ENCODE assay signal across 25 mouse cellular contexts in genomic region chr8:60763959-60764358, GRCm38 (mm10).
DNase-seq lines count a peak whose midpoint lies in the region; ATAC-seq and TF ChIP-seq lines count a peak whose summit lies in the region.
"Had no signal": no experiment of that assay in that cellular context is flagged by ENCODE, and none has a peak within 500 bp of the region (broad histone marks: within the 10 kb centered on the region; RNA-seq: fewer than 3 reads in every experiment).

No protein-coding gene starts in this region.

- POLR2A ChIA-PET in Patski (lab: Charles Lee) = no interaction called here

- H3K4me2 ChIP-seq in myocyte (ENCODE audit: low read depth) = peak overlapping the region; percentile 53
- H3K4me2 ChIP-seq: embryonic facial prominence, embryonic 13.5 days; embryonic facial prominence, embryonic 15.5 days; forebrain, embryonic 12.5 days had no signal

- H3K4me3 ChIP-seq in C2C12 (ENCODE audit: insufficient read depth, poor library complexity, severe bottlenecking) (no peak overlapping the region), myocyte (no peak overlapping the region)
- H3K4me3 ChIP-seq: embryonic facial prominence, embryonic 13.5 days; embryonic facial prominence, embryonic 15.5 days; erythroblast, embryonic 14.5 days; forebrain, embryonic 10.5 days; forebrain, embryonic 12.5 days had no signal

- ATAC-seq in Patski = peak; percentile 58
- ATAC-seq: forebrain, embryonic 14.5 days; forebrain, embryonic 16.5 days had no signal

- no peak for TF ChIP-seq POLR2A in myocyte (IDR thresholded peaks at IDR 0.05; ENCODE audit: insufficient read length, low read depth)

- H3K27me3 ChIP-seq in C2C12 (ENCODE audit: control insufficient read depth, insufficient read depth, insufficient read length) (no peaks in the 10 kb centered on the region), Patski (no peaks in the 10 kb centered on the region), myocyte (ENCODE audit: control insufficient read depth, insufficient read depth, insufficient read length) (no peaks in the 10 kb centered on the region)
- H3K27me3 ChIP-seq: embryonic facial prominence, embryonic 13.5 days; embryonic facial prominence, embryonic 15.5 days; forebrain, embryonic 12.5 days had no signal

- H3K36me3 ChIP-seq in C2C12 (ENCODE audit: control insufficient read depth, insufficient read depth) = no peaks in the 10 kb centered on the region
- H3K36me3 ChIP-seq in myocyte (ENCODE audit: control insufficient read depth, insufficient read depth) = no peaks in the 10 kb centered on the region
- H3K36me3 ChIP-seq: embryonic facial prominence, embryonic 13.5 days; embryonic facial prominence, embryonic 15.5 days; forebrain, embryonic 10.5 days; forebrain, embryonic 12.5 days had no signal

- in situ Hi-C loops in Patski (cut with MboI; ENCODE audit: low pct_unique_long_range_greater_than_20kb) = no loop called here

- DNase-seq in 3T3-L1 (ENCODE audit: low read depth, low spot score) = peak; percentile 16
- DNase-seq in Patski (ENCODE audit: low read depth, low spot score) = no peak
- no peak for DNase-seq in lung, postnatal 10 days
- DNase-seq in urinary bladder, postnatal 36 days (ENCODE audit: low spot score in 2 of 2) = no peak
- no peak for DNase-seq in heart, adult 8-10 months (ENCODE audit: low spot score)
- DNase-seq: adrenal gland, adult 2 months; adrenal gland, postnatal 14 days; adrenal gland, postnatal 36 days; B cell, adult 2 months; cerebellum, adult 11 months; cerebellum, adult 18-20 months; cerebellum, adult 8-10 months; cerebellum, adult 9-11 months; cerebellum, postnatal 14 days; cerebellum, postnatal 36 days; embryo, embryonic 11 days had no signal

- TF ChIP-seq CTCF in C2C12 (IDR thresholded peaks at IDR 0.05; ENCODE audit: control insufficient read depth, insufficient read depth, insufficient read length) (no peak), Patski (IDR thresholded peaks at IDR 0.05) (no peak)

- no peaks in the 10 kb centered on the region for H3K79me3 ChIP-seq in C2C12 (ENCODE audit: low read depth)

- no peak overlapping the region for H3ac ChIP-seq in C2C12 (ENCODE audit: control insufficient read depth, insufficient read length, low read depth)
- H3ac ChIP-seq in myocyte (ENCODE audit: control insufficient read depth, insufficient read length) = no peak overlapping the region

- CTCF ChIA-PET in Patski (lab: Charles Lee) = no interaction called here

- no peaks in the 10 kb centered on the region for H3K79me2 ChIP-seq in C2C12 (ENCODE audit: control insufficient read depth, insufficient read depth)
- no peaks in the 10 kb centered on the region for H3K79me2 ChIP-seq in myocyte (ENCODE audit: control insufficient read depth, insufficient read depth)

TF ChIP-seq in C2C12, 6 proteins besides CTCF, POLR2A, EP300 and RAD21:
- TF ChIP-seq CEBPB (IDR thresholded peaks at IDR 0.05; ENCODE audit: low read depth) (peak; percentile 77), FOSL1 (IDR thresholded peaks at IDR 0.05; ENCODE audit: insufficient read depth, low read length, poor library complexity, severe bottlenecking) (peak; percentile 51), MYOG (IDR thresholded peaks at IDR 0.05; ENCODE audit: control insufficient read depth, extremely low read depth, insufficient read length) (no peak), USF1 (IDR thresholded peaks at IDR 0.05; ENCODE audit: low read depth) (no peak)

TF ChIP-seq in myocyte, 11 proteins besides CTCF, POLR2A, EP300 and RAD21:
- TF ChIP-seq CEBPB (IDR thresholded peaks at IDR 0.05; ENCODE audit: insufficient read depth, poor library complexity, severe bottlenecking) (no peak), USF1 (IDR thresholded peaks at IDR 0.05; ENCODE audit: low read depth) (no peak), REST (IDR thresholded peaks at IDR 0.05; ENCODE audit: insufficient read depth, insufficient read length) (no peak), TCF12 (IDR thresholded peaks at IDR 0.05; ENCODE audit: insufficient read depth, poor library complexity, severe bottlenecking) (no peak), MYOG (IDR thresholded peaks at IDR 0.05; ENCODE audit: control insufficient read depth in 1 of 3, insufficient read depth in 1 of 3, insufficient read length in 2 of 3, low read depth in 2 of 3) (no peak), TCF3 (IDR thresholded peaks at IDR 0.05; ENCODE audit: insufficient read length, low read depth) (no peak), POLR2AphosphoS2 (IDR thresholded peaks at IDR 0.05; ENCODE audit: insufficient read length, low read depth) (no peak), E2F4 (IDR thresholded peaks at IDR 0.05; ENCODE audit: insufficient read depth) (no peak), MAX (IDR thresholded peaks at IDR 0.05; ENCODE audit: low read depth) (no peak), MYOD1 (IDR thresholded peaks at IDR 0.05; ENCODE audit: control insufficient read depth in 1 of 3, insufficient read length in 2 of 3, low read depth in 2 of 3) (no peak), SRF (IDR thresholded peaks at IDR 0.05; ENCODE audit: control insufficient read depth, insufficient read length, low read depth) (no peak)
